Mouse (Mus musculus): ENCODE data around the gene Padi1.

DNA sequence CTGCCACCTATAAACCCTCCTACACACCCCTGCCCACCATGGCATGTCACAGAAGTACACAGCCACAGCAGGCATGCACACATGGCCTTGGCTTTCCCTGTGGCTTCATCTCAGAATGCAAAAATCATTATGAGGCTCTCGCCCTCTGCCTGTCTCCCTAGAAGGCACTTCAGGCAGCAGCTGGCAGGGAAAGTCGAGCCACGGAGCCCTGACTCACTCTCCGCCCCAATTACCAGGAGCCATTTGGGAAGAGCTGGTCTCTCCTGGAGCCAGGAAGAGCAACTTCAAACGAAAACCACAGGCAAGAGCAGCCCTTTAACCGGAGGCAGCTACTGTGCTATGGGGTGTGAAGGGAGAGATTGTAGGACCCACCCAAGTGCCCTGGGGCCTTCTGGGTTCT, 31.1 kb upstream of the Padi1 start:
- no peak for TF ChIP-seq TAL1 (IDR thresholded peaks at IDR 0.05; ENCODE audit: low read length)
- no peak for TF ChIP-seq GATA1 (IDR thresholded peaks at IDR 0.05; ENCODE audit: low read length)

Measured in erythroblast, embryonic 14.5 days (primary cell).